Comparison of ENCODE assay signal across 19 mouse cellular contexts in genomic region chr11:6294632-6295031, GRCm38 (mm10). TPM values are rescaled to one million over a fixed set of nuclear protein-coding genes. Genes with fewer than 3 reads are reported as not detected.
DNase-seq lines count a peak whose midpoint lies in the region; ATAC-seq and TF ChIP-seq lines count a peak whose summit lies in the region.
"Had no signal": no experiment of that assay in that cellular context is flagged by ENCODE, and none has a peak within 500 bp of the region (broad histone marks: within the 10 kb centered on the region; RNA-seq: fewer than 3 reads in every experiment).

No protein-coding gene starts in this region.

- H3K36me3 ChIP-seq in liver, embryonic 12.5 days: peaks cover 31% of the 10 kb centered on the region
- peaks cover 26% of the 10 kb centered on the region for H3K36me3 ChIP-seq in forebrain, embryonic 13.5 days (ENCODE audit: poor library complexity, severe bottlenecking)
- H3K36me3 ChIP-seq in limb, embryonic 10.5 days: peaks cover 30% of the 10 kb centered on the region

- WGBS in liver, embryonic 12.5 days (ENCODE audit: insufficient replicate concordance): 68% methylated on average over 4 of the region's 4 CpGs
- WGBS in forebrain, embryonic 13.5 days: 93% methylated on average over 4 of the region's 4 CpGs
- 93% methylated on average over 4 of the region's 4 CpGs for WGBS in limb, embryonic 10.5 days

- H3K27ac ChIP-seq in gastrocnemius, adult 2 months: peak overlapping the region; percentile 99
- H3K27ac ChIP-seq in liver, embryonic 12.5 days: peak overlapping the region; percentile 97
- no peak overlapping the region for H3K27ac ChIP-seq in forebrain, embryonic 13.5 days
- no peak overlapping the region for H3K27ac ChIP-seq in limb, embryonic 10.5 days
- H3K27ac ChIP-seq: forebrain, embryonic 10.5 days; hindbrain, embryonic 12.5 days; macrophage had no signal

- intact Hi-C loops in gastrocnemius, adult 2 months (cut with DNase I): no loop called here

- peak overlapping the region; percentile 96 for H3K4me3 ChIP-seq in gastrocnemius, adult 2 months
- peak overlapping the region; percentile 88 for H3K4me3 ChIP-seq in liver, embryonic 12.5 days
- H3K4me3 ChIP-seq in forebrain, embryonic 13.5 days: no peak overlapping the region
- H3K4me3 ChIP-seq in limb, embryonic 10.5 days: no peak overlapping the region
- H3K4me3 ChIP-seq: forebrain, embryonic 10.5 days; hindbrain, embryonic 12.5 days had no signal

- no peaks in the 10 kb centered on the region for H3K27me3 ChIP-seq in liver, embryonic 12.5 days (replicated peaks)
- H3K27me3 ChIP-seq in forebrain, embryonic 13.5 days: no peaks in the 10 kb centered on the region
- no peaks in the 10 kb centered on the region for H3K27me3 ChIP-seq in limb, embryonic 10.5 days (ENCODE audit: low read depth, poor library complexity, severe bottlenecking)
- H3K27me3 ChIP-seq: hindbrain, embryonic 12.5 days had no signal

- peak; percentile 79 for ATAC-seq in liver, embryonic 12.5 days
- no peak for ATAC-seq in forebrain, embryonic 13.5 days
- ATAC-seq: activated CD4-positive, CD25-positive, alpha-beta regulatory T cell, adult 4 months; midbrain, embryonic 16.5 days had no signal

- peak overlapping the region; percentile 67 for H3K9ac ChIP-seq in liver, embryonic 12.5 days
- no peak overlapping the region for H3K9ac ChIP-seq in forebrain, embryonic 13.5 days
- H3K9ac ChIP-seq: hindbrain, embryonic 12.5 days had no signal

- no peak for DNase-seq in gastrocnemius, adult 2 months
- no peak for DNase-seq in gastrocnemius, postnatal 10 days
- peak; percentile 66 for DNase-seq in c-Kit-negative CD71-positive TER-119-positive erythroid progenitor cells, embryonic 14.5 days (ENCODE audit: low read depth, low spot score)
- DNase-seq in spleen, postnatal 10 days (ENCODE audit: low spot score in 2 of 2): peak; percentile 40 to 52
- DNase-seq in limb, embryonic 10.5 days (ENCODE audit: low spot score): no peak
- DNase-seq in thymus, postnatal 14 days: no peak
- DNase-seq: adrenal gland, postnatal 36 days; cerebellum, postnatal 25 days; kidney, adult 11 months; kidney, postnatal 25 days; lung, adult 18-20 months; right cerebral cortex, postnatal 14 days had no signal

- no peaks in the 10 kb centered on the region for H3K9me3 ChIP-seq in liver, embryonic 12.5 days (replicated peaks)
- no peaks in the 10 kb centered on the region for H3K9me3 ChIP-seq in forebrain, embryonic 13.5 days (replicated peaks)
- H3K9me3 ChIP-seq in limb, embryonic 10.5 days (replicated peaks): no peaks in the 10 kb centered on the region
- H3K9me3 ChIP-seq: forebrain, embryonic 10.5 days; hindbrain, embryonic 12.5 days had no signal

- peaks cover 62% of the 10 kb centered on the region for H3K4me1 ChIP-seq in liver, embryonic 12.5 days
- peaks cover 12% of the 10 kb centered on the region for H3K4me1 ChIP-seq in forebrain, embryonic 13.5 days
- H3K4me1 ChIP-seq in limb, embryonic 10.5 days: peaks cover 9% of the 10 kb centered on the region; the same call in 1 of the 2 replicates

- no peak for TF ChIP-seq CTCF in gastrocnemius, adult 2 months (IDR thresholded peaks at IDR 0.05)

- H3K4me2 ChIP-seq in liver, embryonic 12.5 days: peak overlapping the region; percentile 70
- H3K4me2 ChIP-seq in forebrain, embryonic 13.5 days: no peak overlapping the region
- H3K4me2 ChIP-seq: hindbrain, embryonic 12.5 days had no signal

RNA-seq across cellular contexts. Expression of gene Ogdh, which starts 3.2 kb away (rescaled TPM):
- total RNA-seq in gastrocnemius, adult 2 months (2021): 100 to 1,000 TPM; 620 to 834 TPM
- total RNA-seq in gastrocnemius, postnatal 10 days (2021): 100 to 1,000 TPM; 437 to 480 TPM
- 119 and 123 TPM in 2 replicates for polyA plus RNA-seq in liver, embryonic 12.5 days (2016; fragmentation: Nextera tagmentation; extraction: Ambion mirVana)
- polyA plus RNA-seq in forebrain, embryonic 13.5 days (2015; fragmentation: Nextera tagmentation; extraction: Ambion mirVana): 71.2 and 85.4 TPM in 2 replicates
- polyA plus RNA-seq in limb, embryonic 10.5 days (2016; fragmentation: Nextera tagmentation; extraction: Ambion mirVana): 115 and 122 TPM in 2 replicates

RNA-seq across cellular contexts. Expression of gene Tmed4, which starts 20.0 kb away (rescaled TPM):
- 10 to 100 TPM; 57.7 to 75.6 TPM for total RNA-seq in gastrocnemius, adult 2 months (2021)
- 10 to 100 TPM; 63.9 to 64.0 TPM for total RNA-seq in gastrocnemius, postnatal 10 days (2021)
- 45.6 and 46.4 TPM in 2 replicates for polyA plus RNA-seq in liver, embryonic 12.5 days (2016; fragmentation: Nextera tagmentation; extraction: Ambion mirVana)
- 154 and 155 TPM in 2 replicates for polyA plus RNA-seq in forebrain, embryonic 13.5 days (2015; fragmentation: Nextera tagmentation; extraction: Ambion mirVana)
- 100.0 and 105 TPM in 2 replicates for polyA plus RNA-seq in limb, embryonic 10.5 days (2016; fragmentation: Nextera tagmentation; extraction: Ambion mirVana)

RNA-seq across cellular contexts. Expression of gene Ddx56, which starts 27.1 kb away (rescaled TPM):
- total RNA-seq in gastrocnemius, adult 2 months (2021): 10 to 100 TPM; 26.1 to 33.0 TPM
- 10 to 100 TPM; 28.6 to 29.5 TPM for total RNA-seq in gastrocnemius, postnatal 10 days (2021)
- 94.9 and 98.2 TPM in 2 replicates for polyA plus RNA-seq in liver, embryonic 12.5 days (2016; fragmentation: Nextera tagmentation; extraction: Ambion mirVana)
- polyA plus RNA-seq in forebrain, embryonic 13.5 days (2015; fragmentation: Nextera tagmentation; extraction: Ambion mirVana): 84.2 and 92.6 TPM in 2 replicates
- 133 and 154 TPM in 2 replicates for polyA plus RNA-seq in limb, embryonic 10.5 days (2016; fragmentation: Nextera tagmentation; extraction: Ambion mirVana)

Comparison
In these comparisons a context has a peak if more than half of its experiments do, and no peak if none do; other contexts are left out.
1. DNase-seq: peak in c-Kit-negative CD71-positive TER-119-positive erythroid progenitor cells, embryonic 14.5 days (single experiment) and spleen, postnatal 10 days (2 of 2); none in gastrocnemius, adult 2 months (single experiment), gastrocnemius, postnatal 10 days (single experiment), limb, embryonic 10.5 days (single experiment) and thymus, postnatal 14 days (single experiment).
2. H3K27ac ChIP-seq: peak in gastrocnemius, adult 2 months (single experiment) and liver, embryonic 12.5 days (single experiment); none in forebrain, embryonic 13.5 days (single experiment) and limb, embryonic 10.5 days (single experiment).
3. H3K4me3 ChIP-seq: peak in gastrocnemius, adult 2 months (single experiment) and liver, embryonic 12.5 days (single experiment); none in forebrain, embryonic 13.5 days (single experiment) and limb, embryonic 10.5 days (single experiment).